Mouse (Mus musculus): Measurements from ENCODE around the gene Tnfrsf17. TPM values are rescaled to one million over a fixed set of nuclear protein-coding genes. Genes with fewer than 3 reads are reported as not detected.

Gene Tnfrsf17
- total RNA-seq, 2 experiments from 2014 or later, result not detected

DNA sequence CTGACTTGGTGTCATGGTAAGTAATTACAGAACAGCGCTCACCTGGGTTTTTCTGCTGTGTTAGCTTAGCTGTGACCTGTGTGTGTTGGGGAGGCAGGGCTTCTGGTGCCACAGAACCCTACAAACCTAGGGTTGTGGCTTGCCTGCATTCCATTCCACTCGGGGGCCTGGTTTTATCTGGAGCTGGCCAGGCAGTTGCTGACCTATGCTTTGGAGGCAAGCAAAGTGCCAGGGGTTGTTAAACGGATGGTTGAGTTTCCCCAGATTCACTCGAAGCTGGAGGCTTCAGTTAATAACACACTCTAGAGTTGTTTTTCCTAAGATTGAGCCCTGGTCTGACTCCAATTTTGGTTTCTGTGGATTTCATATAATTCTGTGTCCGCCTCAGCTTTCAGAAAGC lies 52.0 kb downstream of the Tnfrsf17 start:
- intact Hi-C loops (cut with DNase I), result no loop called here
- DNase-seq, result no peak
- H3K4me3 ChIP-seq, result no peak overlapping the region
- TF ChIP-seq CTCF (IDR thresholded peaks at IDR 0.05), result no peak
- H3K27ac ChIP-seq, result no peak overlapping the region

DNA sequence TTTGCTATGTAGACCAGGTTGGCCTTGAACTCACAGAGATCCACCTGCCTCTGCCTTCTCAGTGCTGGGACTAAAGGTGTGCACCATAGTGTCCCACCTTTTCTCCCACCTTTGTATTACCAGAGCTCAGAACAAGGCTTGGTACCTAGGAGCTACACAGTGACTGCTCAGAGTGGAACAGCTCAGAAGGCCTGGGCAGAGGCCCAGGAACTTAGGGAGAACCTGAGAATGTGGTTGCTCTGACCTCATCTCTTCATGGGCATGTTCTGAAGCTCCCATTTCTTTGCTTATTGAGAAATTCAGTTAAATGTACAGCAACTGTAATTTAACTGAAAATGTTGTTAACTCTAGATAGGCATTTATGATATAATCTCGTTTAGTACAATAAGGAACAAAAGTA lies 53.2 kb downstream of the Tnfrsf17 start:
- intact Hi-C loops (cut with DNase I), result no loop called here
- Histone ChIP-seq H3K4me3 (no peak overlapping the region), H3K27ac (no peak overlapping the region)
- DNase-seq, result no peak
- no peak for TF ChIP-seq CTCF (IDR thresholded peaks at IDR 0.05)

DNA sequence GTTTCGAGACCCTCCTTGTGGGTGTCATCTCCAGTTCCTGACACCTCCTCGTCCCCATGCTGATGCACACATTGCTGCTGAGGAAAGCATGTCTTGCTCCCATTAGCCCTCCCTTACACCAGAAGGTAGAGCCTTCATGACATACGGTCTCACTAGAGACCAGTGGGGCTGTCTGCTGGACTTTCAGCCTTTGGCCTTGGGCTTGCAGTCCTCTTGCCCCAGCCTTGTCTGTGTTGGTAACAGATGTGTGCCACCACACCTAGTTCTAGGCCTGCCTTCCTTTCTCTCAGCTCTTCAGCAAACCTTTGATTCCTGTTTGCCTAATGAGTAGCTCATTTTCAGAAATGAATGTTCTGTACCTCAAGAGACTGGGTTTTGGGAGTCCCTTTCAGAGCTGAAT lies 54.8 kb downstream of the Tnfrsf17 start:
- Histone ChIP-seq H3K27ac (no peak overlapping the region), H3K4me3 (no peak overlapping the region)
- TF ChIP-seq CTCF (IDR thresholded peaks at IDR 0.05), result no peak
- intact Hi-C loops (cut with DNase I), result no loop called here
- no peak for DNase-seq

DNA sequence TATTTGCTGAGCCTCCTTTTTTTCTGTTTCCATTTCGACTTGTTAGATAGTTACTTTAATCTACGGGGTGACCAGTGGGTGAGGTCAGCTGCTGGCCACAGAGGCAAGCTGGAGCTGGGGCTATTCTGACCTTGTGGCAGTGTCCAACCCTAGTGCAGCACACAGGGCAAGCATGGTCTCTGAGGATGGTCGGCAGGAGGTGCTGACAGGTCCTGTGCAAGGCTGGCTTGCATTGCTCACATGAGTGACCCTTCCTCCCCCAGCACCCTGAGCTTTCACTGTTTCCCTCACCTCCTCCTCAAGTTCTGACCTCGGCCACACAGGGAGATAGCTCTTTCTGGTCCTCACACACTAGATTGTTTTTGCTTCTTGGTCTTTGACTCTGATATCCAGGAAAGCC lies 55.5 kb downstream of the Tnfrsf17 start:
- intact Hi-C loops (cut with DNase I), result no loop called here
- DNase-seq, result no peak
- no peak for TF ChIP-seq CTCF (IDR thresholded peaks at IDR 0.05)
- Histone ChIP-seq H3K4me3 (no peak overlapping the region), H3K27ac (no peak overlapping the region)

DNA sequence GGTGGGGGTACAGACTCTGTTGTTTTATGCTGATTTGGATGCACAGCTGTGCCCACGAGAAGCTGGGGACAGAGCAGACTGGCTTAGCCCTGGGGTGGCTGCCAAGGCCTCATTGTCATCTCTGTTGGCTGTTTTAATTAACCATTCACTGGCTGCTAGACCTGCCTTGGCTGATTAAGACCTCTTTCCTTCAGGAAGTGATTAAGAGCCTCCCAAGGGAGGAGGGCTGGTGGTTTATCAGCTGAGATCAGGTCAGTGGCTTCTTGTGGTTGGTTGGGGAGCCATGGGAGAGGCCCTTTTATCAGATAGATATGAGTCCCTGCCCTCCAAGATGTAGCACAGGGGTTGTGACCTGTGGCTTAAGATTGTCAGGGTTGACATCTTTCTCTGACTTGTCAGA lies 56.0 kb downstream of the Tnfrsf17 start:
- H3K4me3 ChIP-seq, result no peak overlapping the region
- no peak for DNase-seq
- H3K27ac ChIP-seq, result no peak overlapping the region
- TF ChIP-seq CTCF (IDR thresholded peaks at IDR 0.05), result no peak
- intact Hi-C loops (cut with DNase I), result no loop called here

Other genes with a start within 250 kb of the Tnfrsf17 start
- 1 to 10 TPM; 4.8 to 9.3 TPM for gene Litaf, start 247.7 kb upstream of the Tnfrsf17 start, total RNA-seq (2021)
- gene Txndc11, start 179.2 kb upstream of the Tnfrsf17 start, total RNA-seq (2021), result 1 to 10 TPM; 8.1 to 8.3 TPM
- gene Zc3h7a, start 137.4 kb upstream of the Tnfrsf17 start, total RNA-seq (2021), result 10 to 100 TPM; 17.0 to 20.0 TPM
- gene Rsl1d1, start 110.5 kb upstream of the Tnfrsf17 start, total RNA-seq (2021), result 10 to 100 TPM; 42.5 to 51.0 TPM
- 10 to 100 TPM; 59.2 to 62.2 TPM for gene Gspt1, start 59.5 kb upstream of the Tnfrsf17 start, total RNA-seq (2021)
- 10 to 100 TPM in 1 of 2 experiments, 1 to 10 TPM in 1; 9.6 to 11.6 TPM for gene Snx29, start 9.1 kb downstream of the Tnfrsf17 start, total RNA-seq (2021)

Data from gastrocnemius, adult 2 months (tissue).